Mouse (Mus musculus) liver, embryonic 11.5 days (tissue): Measurements from ENCODE around the gene Hist1h3f. TPM values are rescaled to one million over a fixed set of nuclear protein-coding genes. Genes with fewer than 3 reads are reported as not detected.
A peak's percentile ranks its signal among the peaks of the same experiment; 100 is the strongest.
"Not testable (repeated sequence)": the region's sequence is repeated elsewhere in the genome, so short reads cannot be mapped to it uniquely, and the experiment has no call there.

ENCODE experiments used
- ATAC-seq: fragments of 200-750 bp; cut with Nextera tagmentation; replicated peaks from 2 replicates; pipeline ENCODE4 v1.8.0; 2017; ENCODE audit warnings: moderate number of reproducible peaks, mild to moderate bottlenecking, moderate TSS enrichment, moderate library complexity; ENCODE audit not compliant: low FRiP score
- DNase-seq: peaks from one replicate; pipeline ENCODE4 v3.0.0-alpha.2; 2017; ENCODE audit warnings: low spot score
- H3K27ac ChIP-seq: fragments of 300-500 bp; sonication (generic); 2 replicates; pipeline ENCODE4 v1.5.1; 2014; ENCODE audit warnings: mild to moderate bottlenecking, low read depth, low read length, control low read depth
- H3K27me3 ChIP-seq: fragments of 300-500 bp; sonication (generic); replicated peaks from 2 replicates; pipeline ENCODE4 v1.6.1; 2014; ENCODE audit warnings: low read length, mixed read lengths; ENCODE audit not compliant: control insufficient read depth, insufficient read depth
- H3K36me3 ChIP-seq: fragments of 300-500 bp; sonication (generic); 2 replicates; pipeline ENCODE4 v1.6.1; 2014; ENCODE audit warnings: mild to moderate bottlenecking, low read length, moderate library complexity, mixed read lengths; ENCODE audit not compliant: control insufficient read depth, insufficient read depth
- H3K4me1 ChIP-seq: fragments of 300-500 bp; sonication (generic); replicated peaks from 2 replicates; pipeline ENCODE4 v1.6.1; 2014; ENCODE audit warnings: low read length, mixed read lengths; ENCODE audit not compliant: control insufficient read depth, insufficient read depth
- H3K4me2 ChIP-seq: fragments of 300-500 bp; sonication (generic); 2 replicates; pipeline ENCODE4 v1.6.1; 2014; ENCODE audit warnings: mild to moderate bottlenecking, control low read depth, moderate library complexity
- H3K4me3 ChIP-seq: fragments of 300-500 bp; sonication (generic); 2 replicates; pipeline ENCODE4 v1.5.1; 2014; ENCODE audit warnings: low read depth, low read length, control low read depth
- H3K9ac ChIP-seq: fragments of 300-500 bp; sonication (generic); 2 replicates; pipeline ENCODE4 v1.6.1; 2014; ENCODE audit warnings: low read depth, low read length, control low read depth
- H3K9me3 ChIP-seq: fragments of 300-500 bp; sonication (generic); 2 replicates; pipeline ENCODE4 v1.6.1; 2016; ENCODE audit warnings: low read length, inconsistent platforms, mixed read lengths; ENCODE audit not compliant: control insufficient read depth
- WGBS: fragments of 180-500 bp; shearing (Covaris S2); extraction: QIAGEN DNeasy Blood & Tissue Kit; methylation state at CpG from one replicate; pipeline ENCODE4 v1.1.7; 2014; 5-methylcytosine and 5-hydroxymethylcytosine counted together
- polyA plus RNA-seq: library from polyadenylated mRNA; unstranded; fragments of >200 nt; fragmentation: Nextera tagmentation; extraction: Ambion mirVana; gene quantifications from 2 replicates; pipeline ENCODE4 v1.2.1, GENCODE M21; 2014

Hist1h3f gene
- polyA plus RNA-seq, 1 experiment from 2014 or later, result 0.62 TPM

DNA sequence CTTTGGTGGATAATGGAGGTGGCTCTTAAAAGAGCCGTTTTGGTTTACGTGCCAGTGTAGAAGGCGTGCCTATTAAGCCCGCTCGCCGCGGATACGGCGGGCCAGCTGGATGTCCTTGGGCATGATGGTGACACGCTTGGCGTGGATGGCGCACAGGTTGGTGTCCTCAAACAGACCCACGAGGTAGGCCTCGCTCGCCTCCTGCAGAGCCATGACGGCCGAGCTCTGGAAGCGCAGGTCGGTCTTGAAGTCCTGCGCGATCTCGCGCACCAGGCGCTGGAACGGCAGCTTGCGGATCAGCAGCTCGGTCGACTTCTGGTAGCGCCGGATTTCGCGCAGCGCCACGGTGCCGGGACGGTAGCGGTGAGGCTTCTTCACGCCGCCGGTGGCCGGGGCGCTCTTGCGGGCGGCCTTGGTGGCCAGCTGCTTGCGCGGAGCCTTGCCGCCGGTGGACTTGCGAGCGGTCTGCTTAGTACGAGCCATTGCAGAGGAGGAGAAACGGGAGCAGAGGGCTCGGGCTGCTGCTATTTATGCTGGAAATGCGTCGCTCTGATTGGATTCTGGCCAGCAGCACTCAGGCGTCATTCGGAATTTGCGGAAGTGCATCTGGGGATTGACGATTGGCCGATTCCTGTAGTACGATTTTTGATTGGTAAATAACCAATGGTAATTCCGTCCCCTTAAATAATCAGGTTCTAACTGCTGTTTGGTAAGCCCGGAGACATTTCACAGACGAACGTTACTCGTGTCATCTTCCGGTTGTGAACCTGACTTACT lies 18.2 kb downstream of the Hist1h3f start, which contains the start of gene Hist1h3e:
Gene Hist1h3e, minus strand, starts transcription at position 487 of the 777 bp plus-strand sequence.
- not testable (repeated sequence) for H3K27me3 ChIP-seq, H3K36me3 ChIP-seq, H3K9me3 ChIP-seq, H3K4me1 ChIP-seq
- ATAC-seq, result peak; percentile 93
- Histone ChIP-seq H3K4me2 (peak within 1 kb of the TSS; percentile 81), H3K4me3 (peak within 1 kb of the TSS; percentile 39), H3K9ac (peak within 1 kb of the TSS; percentile 77), H3K27ac (peak within 1 kb of the TSS; percentile 100)
- peak; percentile 91 for DNase-seq
- under 1% methylated on average over 55 of the region's 67 CpGs for WGBS

DNA sequence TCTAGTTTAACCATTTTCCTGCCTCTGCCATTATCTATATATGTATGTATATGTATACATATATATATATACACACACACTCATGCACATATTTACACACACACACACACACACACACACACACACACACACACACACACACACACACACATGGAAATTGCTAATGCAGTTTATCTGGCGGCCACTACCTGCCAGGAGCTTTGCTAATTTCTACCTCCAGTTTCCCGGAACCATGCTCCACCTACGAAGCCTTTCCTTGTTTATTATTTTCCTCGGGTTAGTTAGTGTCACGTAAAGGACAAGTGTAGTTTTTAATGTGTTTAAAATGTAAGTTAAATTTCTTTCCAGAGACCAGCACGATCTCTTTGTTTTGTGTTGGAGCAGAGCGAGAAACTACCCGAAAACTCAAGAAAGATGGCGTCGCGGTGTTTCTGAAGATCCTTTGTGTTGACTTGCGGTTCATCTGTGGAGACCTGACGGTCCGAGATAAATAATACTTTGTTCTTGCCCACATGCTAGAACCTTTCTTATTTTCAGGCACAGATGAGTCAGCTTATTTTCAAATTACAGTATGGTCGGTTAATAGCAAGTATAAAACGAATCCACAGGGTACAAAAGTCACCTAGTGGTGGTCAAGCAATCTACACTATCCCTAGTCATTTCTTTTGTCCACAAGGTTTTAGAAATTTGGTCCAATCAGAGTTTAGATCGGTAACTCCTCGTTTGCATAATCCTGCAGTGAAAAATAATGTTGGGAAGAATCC lies 19.0 kb downstream of the Hist1h3f start:
- ATAC-seq (peak; percentile 34), DNase-seq (peak; percentile 44)
- 2% methylated on average over 18 of the region's 18 CpGs for WGBS

DNA sequence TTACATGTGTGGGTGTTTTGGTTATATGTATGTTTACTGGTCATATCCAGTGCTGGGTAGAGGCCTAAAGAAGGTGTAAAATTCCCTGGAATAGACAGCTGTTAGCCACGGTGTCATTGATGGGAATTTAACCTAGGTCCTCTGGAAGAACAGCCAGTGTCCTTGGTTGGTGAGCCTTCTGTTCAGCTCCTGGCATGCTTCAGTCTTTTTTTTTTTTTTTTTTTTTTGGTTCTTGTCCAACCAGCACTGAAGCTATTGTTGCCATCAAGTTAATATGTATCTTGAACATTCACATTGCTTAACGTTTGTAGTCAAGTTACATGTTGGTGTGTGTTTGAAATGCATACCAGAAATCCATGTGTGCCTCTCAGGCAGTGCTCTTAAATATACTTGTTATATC lies 20.6 kb downstream of the Hist1h3f start:
- Histone ChIP-seq H3K9me3 (no peaks in the 10 kb centered on the region), H3K27ac (peak overlapping the region; percentile 100; the same call in 1 of the 2 replicates), H3K27me3 (no peaks in the 10 kb centered on the region), H3K4me1 (no peaks in the 10 kb centered on the region), H3K4me2 (no peak overlapping the region), H3K9ac (no peak overlapping the region), H3K4me3 (no peak overlapping the region), H3K36me3 (no peaks in the 10 kb centered on the region)
- WGBS, result 84% methylated on average over 2 of the region's 2 CpGs
- ATAC-seq (no peak), DNase-seq (no peak)

More for the DNA sequence above, 19.0 kb downstream of the Hist1h3f start:
- no peaks in the 10 kb centered on the region for H3K27me3 ChIP-seq
- H3K36me3 ChIP-seq, result no peaks in the 10 kb centered on the region
- H3K4me3 ChIP-seq, result peak overlapping the region; percentile 39
- no peaks in the 10 kb centered on the region for H3K9me3 ChIP-seq
- no peaks in the 10 kb centered on the region for H3K4me1 ChIP-seq
- peak overlapping the region; percentile 100 for H3K27ac ChIP-seq
- peak overlapping the region; percentile 81 for H3K4me2 ChIP-seq
- H3K9ac ChIP-seq, result peak overlapping the region; percentile 77

DNA sequence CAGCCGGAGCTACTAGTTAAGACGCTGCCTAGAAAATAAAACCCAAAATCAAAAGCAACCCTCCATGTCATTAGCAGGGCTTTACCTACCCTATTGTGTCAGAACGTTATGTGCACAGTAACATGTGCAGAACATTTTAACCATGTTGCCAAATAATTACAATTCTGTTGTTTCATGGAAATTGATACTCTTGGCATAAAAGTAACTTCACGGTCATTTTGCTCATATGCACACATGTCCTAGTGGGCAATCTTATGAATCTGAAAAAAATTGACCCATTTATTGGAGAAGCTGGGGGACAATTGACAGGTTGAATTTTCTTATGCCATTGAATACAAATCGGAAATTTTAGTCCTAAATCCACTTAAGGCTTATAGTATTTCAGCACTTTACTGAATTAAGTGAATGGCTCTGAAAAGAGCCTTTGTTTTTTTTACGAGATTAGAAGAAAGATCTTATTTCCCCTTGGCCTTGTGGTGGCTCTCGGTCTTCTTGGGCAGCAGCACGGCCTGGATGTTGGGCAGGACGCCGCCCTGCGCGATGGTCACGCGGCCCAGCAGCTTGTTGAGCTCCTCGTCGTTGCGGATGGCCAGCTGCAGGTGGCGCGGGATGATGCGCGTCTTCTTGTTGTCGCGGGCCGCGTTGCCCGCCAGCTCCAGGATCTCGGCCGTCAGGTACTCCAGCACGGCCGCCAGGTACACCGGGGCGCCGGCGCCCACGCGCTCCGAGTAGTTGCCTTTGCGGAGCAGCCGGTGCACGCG lies 26.6 kb downstream of the Hist1h3f start:
- peak overlapping the region; percentile 97 for H3K27ac ChIP-seq
- H3K9ac ChIP-seq, result peak overlapping the region; percentile 69
- not testable (repeated sequence) for DNase-seq, H3K27me3 ChIP-seq, H3K9me3 ChIP-seq, H3K36me3 ChIP-seq, ATAC-seq, H3K4me1 ChIP-seq
- H3K4me3 ChIP-seq, result peak overlapping the region; percentile 37
- 2% methylated on average over 24 of the region's 41 CpGs for WGBS
- peak overlapping the region; percentile 66 for H3K4me2 ChIP-seq

DNA sequence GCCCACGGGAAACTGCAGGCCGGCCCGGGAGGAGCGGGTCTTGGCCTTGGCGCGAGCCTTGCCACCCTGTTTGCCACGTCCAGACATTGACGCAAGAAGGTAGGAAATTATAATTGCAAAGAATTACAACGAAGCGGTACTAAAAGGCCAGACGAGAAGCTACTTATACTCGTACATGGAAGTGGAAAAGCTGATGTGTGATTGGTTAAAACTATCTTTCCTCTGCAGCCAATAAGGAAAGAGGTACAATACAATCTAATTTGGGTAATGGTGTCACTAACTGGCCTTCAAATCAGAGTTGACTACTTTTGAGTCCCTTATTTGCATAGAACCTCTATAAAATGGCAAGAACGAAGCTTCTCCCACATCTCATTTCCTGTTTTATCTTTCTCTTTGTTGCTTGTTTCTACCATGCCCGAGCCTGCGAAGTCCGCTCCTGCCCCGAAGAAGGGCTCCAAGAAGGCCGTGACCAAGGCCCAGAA lies 27.2 kb downstream of the Hist1h3f start, which contains the start of the genes Hist1h2ae and Hist1h2bg:
Gene Hist1h2ae, minus strand, starts transcription at position 199 of the 482 bp plus-strand sequence.
Gene Hist1h2bg, plus strand, starts transcription at position 375 of the 482 bp plus-strand sequence.
- Histone ChIP-seq H3K4me3 (peak within 1 kb of the TSS; percentile 50), H3K4me1 (no peaks in the 10 kb centered on the region), H3K9ac (peak within 1 kb of the TSS; percentile 79), H3K36me3 (no peaks in the 10 kb centered on the region), H3K9me3 (no peaks in the 10 kb centered on the region), H3K27ac (peak within 1 kb of the TSS; percentile 98), H3K4me2 (peak within 1 kb of the TSS; percentile 73), H3K27me3 (no peaks in the 10 kb centered on the region)
- ATAC-seq, result peak; percentile 82
- peak; percentile 77 for DNase-seq
- 0% methylated on average over 18 of the region's 18 CpGs for WGBS

DNA sequence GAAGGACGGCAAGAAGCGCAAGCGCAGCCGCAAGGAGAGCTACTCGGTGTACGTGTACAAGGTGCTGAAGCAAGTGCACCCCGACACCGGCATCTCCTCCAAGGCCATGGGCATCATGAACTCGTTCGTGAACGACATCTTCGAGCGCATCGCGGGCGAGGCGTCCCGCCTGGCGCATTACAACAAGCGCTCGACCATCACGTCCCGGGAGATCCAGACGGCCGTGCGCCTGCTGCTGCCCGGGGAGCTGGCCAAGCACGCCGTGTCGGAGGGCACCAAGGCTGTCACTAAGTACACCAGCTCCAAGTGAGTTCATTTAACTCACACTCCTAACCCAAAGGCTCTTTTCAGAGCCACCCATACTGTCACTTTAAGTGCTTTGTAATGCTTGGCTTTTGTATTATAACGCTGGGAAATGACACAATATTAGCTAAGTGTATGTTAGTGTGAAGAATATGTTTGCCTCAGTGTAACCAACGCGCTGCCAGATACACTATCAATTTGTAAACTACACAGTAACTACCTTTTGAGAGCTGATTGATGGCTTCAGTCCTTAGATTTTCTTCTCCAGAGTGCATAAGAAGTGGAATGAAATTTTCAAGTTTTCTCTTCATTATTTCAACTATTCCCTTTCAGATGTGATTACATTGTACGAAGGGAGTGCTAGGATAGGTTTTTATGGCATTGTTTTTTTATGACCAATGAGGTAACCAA lies 27.8 kb downstream of the Hist1h3f start:
- not testable (repeated sequence) for H3K9me3 ChIP-seq, DNase-seq, H3K36me3 ChIP-seq, H3K27me3 ChIP-seq, H3K4me1 ChIP-seq
- Histone ChIP-seq H3K4me3 (peak overlapping the region; percentile 50), H3K27ac (peak overlapping the region; percentile 98), H3K9ac (peak overlapping the region; percentile 79), H3K4me2 (peak overlapping the region; percentile 73)
- peak; percentile 10 for ATAC-seq
- under 1% methylated on average over 9 of the region's 34 CpGs for WGBS

DNA sequence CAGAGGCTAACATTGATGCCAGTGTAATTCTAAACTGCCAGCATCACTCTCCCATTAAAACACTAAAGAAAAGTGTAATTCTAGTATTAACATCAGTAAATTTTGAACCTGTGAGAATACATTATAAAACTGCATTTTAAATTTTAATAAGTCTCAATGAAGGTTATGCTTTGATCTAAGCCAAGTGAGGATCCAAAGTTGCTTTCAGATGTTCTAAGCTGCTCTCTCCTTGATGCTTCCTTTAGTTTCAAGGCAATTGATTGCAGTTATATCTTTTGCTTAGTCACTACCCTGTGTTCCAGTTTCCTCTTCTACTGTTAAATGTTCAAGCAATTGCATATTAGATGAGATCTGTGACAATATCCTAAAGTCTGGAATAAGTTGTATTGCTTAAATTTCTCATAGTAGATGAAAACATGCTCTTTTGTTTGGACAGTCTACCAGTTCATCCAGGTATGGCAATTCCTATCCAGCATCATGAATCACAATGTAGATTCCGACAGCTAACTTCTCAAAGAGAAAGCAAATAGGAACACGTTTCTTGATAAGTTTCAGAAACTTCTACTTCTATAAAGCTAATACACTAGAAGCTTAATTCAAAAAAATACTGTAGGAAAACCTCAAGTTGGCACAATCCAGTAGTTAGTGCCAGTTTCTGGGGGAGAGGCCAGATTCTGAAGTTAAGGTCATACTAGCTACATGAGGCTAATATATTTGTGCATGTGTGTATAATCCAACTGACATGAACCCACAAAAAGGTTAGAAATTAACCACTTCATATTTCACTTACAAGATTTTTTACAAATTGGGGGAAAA lies 28.6 kb downstream of the Hist1h3f start:
- H3K9ac ChIP-seq, result peak overlapping the region; percentile 79
- WGBS, result 32% methylated on average over 2 of the region's 2 CpGs

More for the DNA sequence above, 28.6 kb downstream of the Hist1h3f start:
- no peaks in the 10 kb centered on the region for H3K27me3 ChIP-seq
- no peak for DNase-seq
- ATAC-seq, result no peak
- no peaks in the 10 kb centered on the region for H3K9me3 ChIP-seq
- H3K4me1 ChIP-seq, result peaks cover 7% of the 10 kb centered on the region
- peak overlapping the region; percentile 98 for H3K27ac ChIP-seq
- H3K4me2 ChIP-seq, result peak overlapping the region; percentile 73
- H3K36me3 ChIP-seq, result no peaks in the 10 kb centered on the region
- peak overlapping the region; percentile 50 for H3K4me3 ChIP-seq
